Mouse (Mus musculus) hindbrain, embryonic 15.5 days (tissue): ENCODE results near the gene Asl. TPM values are rescaled to one million over a fixed set of nuclear protein-coding genes. Genes with fewer than 3 reads are reported as not detected.

Experiments used
- ATAC-seq: fragments of 200-750 bp; cut with Nextera tagmentation; 2 replicates; pipeline ENCODE4 v1.8.0; 2017; ENCODE audit warnings: low read depth, moderate number of reproducible peaks, moderate TSS enrichment; ENCODE audit not compliant: low FRiP score
- H3K27ac ChIP-seq: fragments of 300-500 bp; sonication (generic); replicated peaks from 2 replicates; pipeline ENCODE4 v1.5.1; 2015; ENCODE audit warnings: mild to moderate bottlenecking, inconsistent platforms
- H3K27me3 ChIP-seq: fragments of 300-500 bp; sonication (generic); 2 replicates; pipeline ENCODE4 v1.6.1; 2015; ENCODE audit warnings: control low read depth, inconsistent platforms
- H3K36me3 ChIP-seq: fragments of 300-500 bp; sonication (generic); 2 replicates; pipeline ENCODE4 v1.6.1; 2015; ENCODE audit warnings: control low read depth, inconsistent platforms
- H3K4me1 ChIP-seq: fragments of 300-500 bp; sonication (generic); replicated peaks from 2 replicates; pipeline ENCODE4 v1.6.1; 2015; ENCODE audit warnings: control low read depth, inconsistent platforms
- H3K4me2 ChIP-seq: fragments of 300-500 bp; sonication (generic); 2 replicates; pipeline ENCODE4 v1.6.1; 2015; ENCODE audit warnings: moderate library complexity, mild to moderate bottlenecking, inconsistent platforms
- H3K4me3 ChIP-seq: fragments of 300-500 bp; sonication (generic); 2 replicates; pipeline ENCODE4 v1.5.1; 2015; ENCODE audit warnings: mild to moderate bottlenecking, inconsistent platforms
- H3K9ac ChIP-seq: fragments of 300-500 bp; sonication (generic); 2 replicates; pipeline ENCODE4 v1.6.1; 2015; ENCODE audit warnings: inconsistent platforms
- H3K9me3 ChIP-seq: fragments of 300-500 bp; sonication (generic); 2 replicates; pipeline ENCODE4 v1.6.1; 2016; ENCODE audit warnings: control low read depth, inconsistent platforms
- WGBS: fragments of 180-500 bp; shearing (Covaris S2); methylation state at CpG from one replicate; pipeline ENCODE4 v1.1.7; 2015; 5-methylcytosine and 5-hydroxymethylcytosine counted together
- polyA plus RNA-seq: library from polyadenylated mRNA; unstranded; fragments of >200 nt; fragmentation: Nextera tagmentation; extraction: Ambion mirVana; gene quantifications from 2 replicates; pipeline ENCODE4 v1.2.1, GENCODE M21; 2015

The Asl gene
- polyA plus RNA-seq, 1 experiment from 2014 or later = 39.5 TPM

GRCm38 (mm10) chr5:129971491-129971890 lies 57.6 kb downstream of the Asl start:
- Histone ChIP-seq H3K27ac (no peak overlapping the region), H3K36me3 (0 out of 2 replicates have a peak, but pooled peaks cover 3% of the 10 kb centered on the region), H3K9ac (no peak overlapping the region), H3K4me2 (no peak overlapping the region), H3K9me3 (no peaks in the 10 kb centered on the region), H3K27me3 (no peaks in the 10 kb centered on the region), H3K4me1 (no peaks in the 10 kb centered on the region), H3K4me3 (no peak overlapping the region)
- no peak for ATAC-seq
- 93% methylated on average over 4 of the region's 4 CpGs for WGBS

- Histone ChIP-seq H3K9me3 (no peaks in the 10 kb centered on the region), H3K27me3 (no peaks in the 10 kb centered on the region), H3K4me1 (no peaks in the 10 kb centered on the region), H3K36me3 (0 out of 2 replicates have a peak, but pooled peaks cover 3% of the 10 kb centered on the region), H3K4me3 (no peak overlapping the region), H3K9ac (no peak overlapping the region), H3K4me2 (no peak overlapping the region), H3K27ac (no peak overlapping the region)
- WGBS = 82% methylated on average over 7 of the region's 7 CpGs
- ATAC-seq = no peak
Measured at GRCm38 (mm10) chr5:129968417-129968816, 60.6 kb downstream of the Asl start.

- Histone ChIP-seq H3K9ac (no peak overlapping the region), H3K36me3 (no peaks in the 10 kb centered on the region), H3K4me3 (no peak overlapping the region), H3K9me3 (no peaks in the 10 kb centered on the region), H3K27me3 (no peaks in the 10 kb centered on the region), H3K27ac (no peak overlapping the region), H3K4me1 (no peaks in the 10 kb centered on the region), H3K4me2 (no peak overlapping the region)
- ATAC-seq = no peak
- 93% methylated on average over 3 of the region's 3 CpGs for WGBS
Measured at GRCm38 (mm10) chr5:129966448-129966847, 62.6 kb downstream of the Asl start.

GRCm38 (mm10) chr5:129963224-129963623 lies 65.8 kb downstream of the Asl start:
- no peaks in the 10 kb centered on the region for H3K27me3 ChIP-seq
- no peak overlapping the region for H3K4me2 ChIP-seq
- H3K9me3 ChIP-seq = no peaks in the 10 kb centered on the region
- H3K36me3 ChIP-seq = no peaks in the 10 kb centered on the region; the same call in 1 of the 2 replicates
- no peak overlapping the region for H3K4me3 ChIP-seq
- WGBS = 82% methylated on average over 4 of the region's 4 CpGs
- no peak overlapping the region for H3K9ac ChIP-seq
- no peak overlapping the region for H3K27ac ChIP-seq
- ATAC-seq = no peak
- H3K4me1 ChIP-seq = no peaks in the 10 kb centered on the region

Other genes starting within 250 kb of the Asl start
- 34.7 and 38.5 TPM in 2 replicates for gene Psph, start 241.8 kb downstream of the Asl start, polyA plus RNA-seq
- gene Sumf2, start 182.3 kb downstream of the Asl start, polyA plus RNA-seq = 29.1 and 32.7 TPM in 2 replicates
- gene Chchd2, start 141.8 kb downstream of the Asl start, polyA plus RNA-seq = 711 and 732 TPM in 2 replicates
- 13.6 and 14.2 TPM in 2 replicates for gene Zbed5, start 133.5 kb downstream of the Asl start, polyA plus RNA-seq
- gene Phkg1, start 130.7 kb downstream of the Asl start, polyA plus RNA-seq = 0.69 and 0.79 TPM in 2 replicates
- gene Nupr1l, start 120.7 kb downstream of the Asl start, polyA plus RNA-seq = 4.8 and 5.0 TPM in 2 replicates
- gene Vkorc1l1, start 87.3 kb downstream of the Asl start, polyA plus RNA-seq = 31.3 and 33.4 TPM in 2 replicates
- 31.9 and 33.9 TPM in 2 replicates for gene Gusb, start 26.2 kb downstream of the Asl start, polyA plus RNA-seq
- 82.2 and 83.2 TPM in 2 replicates for gene Crcp, start within 50 bp of the Asl start, polyA plus RNA-seq
- 57.2 and 59.8 TPM in 2 replicates for gene Tpst1, start 44.1 kb upstream of the Asl start, polyA plus RNA-seq
- 17.7 and 18.1 TPM in 2 replicates for gene Kctd7, start 115.6 kb upstream of the Asl start, polyA plus RNA-seq
- gene Rabgef1, start 142.6 kb upstream of the Asl start, polyA plus RNA-seq = 39.8 and 40.6 TPM in 2 replicates
- 23.6 and 26.2 TPM in 2 replicates for gene Tmem248, start 187.8 kb upstream of the Asl start, polyA plus RNA-seq
- gene Sbds, start 226.3 kb upstream of the Asl start, polyA plus RNA-seq = 56.2 and 56.7 TPM in 2 replicates
- 21.9 and 22.3 TPM in 2 replicates for gene Tyw1, start 226.4 kb upstream of the Asl start, polyA plus RNA-seq